Mouse (Mus musculus) monocyte, adult 59 days (primary cell): ENCODE measurements around the gene Olfr984. TPM values are rescaled to one million over a fixed set of nuclear protein-coding genes. Genes with fewer than 3 reads are reported as not detected.

ENCODE experiments used
- total RNA-seq, 2 experiments: library from RNA; stranded (reverse); gene quantifications; one replicate each; pipeline ENCODE4 v1.2.4; 2023

The Olfr984 gene
- not detected for total RNA-seq

DNA sequence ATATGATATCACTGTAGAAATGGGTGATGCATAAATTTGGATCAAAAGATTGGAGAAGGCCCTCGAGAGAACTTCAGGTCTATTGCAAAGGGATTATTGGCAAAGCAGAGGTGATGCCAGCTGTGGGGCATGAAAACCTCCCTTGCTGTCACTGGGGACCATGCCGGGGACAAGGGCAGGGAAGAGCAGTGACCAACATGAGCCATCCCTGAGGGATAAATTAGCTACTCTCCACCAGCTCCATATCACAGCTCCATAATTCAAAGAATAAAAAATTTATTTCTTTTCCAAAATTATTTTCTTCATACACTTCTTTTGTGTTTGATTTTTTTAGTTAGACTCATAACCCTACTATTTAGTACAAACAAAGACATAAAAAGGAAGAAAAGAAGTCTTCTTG, at the start of gene Olfr984:
TSS of gene Olfr984 (minus strand) at position 101 of the 400 bp plus-strand sequence.

DNA sequence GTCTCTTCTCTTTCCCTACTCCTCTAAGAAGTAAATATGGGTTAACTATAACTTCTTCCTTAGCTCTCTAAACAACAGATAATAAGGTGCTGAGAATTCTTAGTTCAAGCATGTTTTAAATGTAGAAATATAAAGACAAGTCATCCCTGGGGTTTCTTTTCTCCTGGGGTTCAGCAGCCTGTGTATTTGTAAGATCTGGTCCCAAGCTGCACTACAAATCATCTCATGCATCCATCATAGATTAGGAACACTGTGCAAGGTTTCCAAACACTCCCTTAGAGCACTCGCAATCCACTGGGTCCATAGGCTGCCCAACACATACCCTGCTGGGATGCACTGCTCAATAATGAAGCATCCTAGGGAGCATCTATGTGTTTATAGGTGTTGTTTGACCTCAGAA, 16.1 kb upstream of the Olfr984 start, which contains the start of gene Olfr985:
TSS of gene Olfr985 (minus strand) at position 101 of the 400 bp plus-strand sequence.

GRCm38 (mm10) chr9:40093495-40093894, 20.5 kb downstream of the Olfr984 start, which contains the start of gene Olfr983:
Gene Olfr983 (minus strand): TSS chr9:40093595.

DNA sequence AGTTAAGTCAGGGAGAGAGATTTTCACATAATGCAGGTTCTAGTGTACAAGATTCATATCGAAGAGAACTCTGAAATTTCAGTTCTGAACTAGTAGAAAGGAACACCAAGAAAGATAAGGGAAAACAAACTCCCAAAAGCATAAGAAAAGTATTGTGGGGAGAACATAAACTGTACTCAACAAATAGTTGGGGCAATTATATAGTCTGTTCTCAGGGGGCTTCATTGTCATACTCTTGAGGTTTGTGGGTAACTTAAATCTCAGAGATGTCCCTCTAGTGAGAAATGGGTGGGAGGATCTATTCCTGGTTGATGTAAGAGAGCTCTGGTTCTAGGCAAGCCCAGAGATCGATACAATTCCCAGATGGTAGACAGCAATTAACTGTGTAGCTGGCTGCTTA, 40.5 kb downstream of the Olfr984 start, which contains the start of gene Olfr982:
TSS of gene Olfr982 (plus strand) at position 301 of the 400 bp plus-strand sequence.

Other genes starting within 250 kb of the Olfr984 start
- gene Olfr972, start 247.8 kb downstream of the Olfr984 start, total RNA-seq: not detected
- gene Olfr229, start 206.9 kb downstream of the Olfr984 start, total RNA-seq: not detected
- gene Olfr974, start 176.7 kb downstream of the Olfr984 start, total RNA-seq: not detected
- not detected for gene Olfr975, start 162.2 kb downstream of the Olfr984 start, total RNA-seq
- not detected for gene Olfr976, start 153.1 kb downstream of the Olfr984 start, total RNA-seq
- gene Olfr978, start 122.1 kb downstream of the Olfr984 start, total RNA-seq: not detected
- gene Olfr979, start 110.7 kb downstream of the Olfr984 start, total RNA-seq: not detected
- not detected for gene Olfr980, start 104.6 kb downstream of the Olfr984 start, total RNA-seq
- gene Olfr981, start 92.7 kb downstream of the Olfr984 start, total RNA-seq: not detected
- gene Olfr982, start 40.4 kb downstream of the Olfr984 start, total RNA-seq: not detected
- not detected for gene Olfr983, start 20.6 kb downstream of the Olfr984 start, total RNA-seq
- gene Olfr985, start 16.0 kb upstream of the Olfr984 start, total RNA-seq: not detected
- not detected for gene Tmem225, start 33.9 kb upstream of the Olfr984 start, total RNA-seq
- not detected for gene Olfr986, start 66.7 kb upstream of the Olfr984 start, total RNA-seq
- gene Zfp202, start 78.1 kb upstream of the Olfr984 start, total RNA-seq: 1 to 10 TPM; 1.5 to 2.0 TPM
- gene Scn3b, start 155.0 kb upstream of the Olfr984 start, total RNA-seq: under 1 TPM; 0.33 to 0.76 TPM